Mouse (Mus musculus) subcutaneous adipose tissue, adult 2 months (tissue): ENCODE results near the gene Rbm20. TPM values are rescaled to one million over a fixed set of nuclear protein-coding genes. Genes with fewer than 3 reads are reported as not detected.

Experiments
- polyA plus RNA-seq: library from polyadenylated mRNA; depleted of rRNA; stranded (reverse); fragments of >200 nt; gene quantifications from 2 replicates; pipeline ENCODE4 v1.2.3, GENCODE M21; 2012; ENCODE audit warnings: low replicate concordance; rRNA removed

The Rbm20 gene
- 0.37 and 6.3 TPM in 2 replicates for polyA plus RNA-seq

DNA sequence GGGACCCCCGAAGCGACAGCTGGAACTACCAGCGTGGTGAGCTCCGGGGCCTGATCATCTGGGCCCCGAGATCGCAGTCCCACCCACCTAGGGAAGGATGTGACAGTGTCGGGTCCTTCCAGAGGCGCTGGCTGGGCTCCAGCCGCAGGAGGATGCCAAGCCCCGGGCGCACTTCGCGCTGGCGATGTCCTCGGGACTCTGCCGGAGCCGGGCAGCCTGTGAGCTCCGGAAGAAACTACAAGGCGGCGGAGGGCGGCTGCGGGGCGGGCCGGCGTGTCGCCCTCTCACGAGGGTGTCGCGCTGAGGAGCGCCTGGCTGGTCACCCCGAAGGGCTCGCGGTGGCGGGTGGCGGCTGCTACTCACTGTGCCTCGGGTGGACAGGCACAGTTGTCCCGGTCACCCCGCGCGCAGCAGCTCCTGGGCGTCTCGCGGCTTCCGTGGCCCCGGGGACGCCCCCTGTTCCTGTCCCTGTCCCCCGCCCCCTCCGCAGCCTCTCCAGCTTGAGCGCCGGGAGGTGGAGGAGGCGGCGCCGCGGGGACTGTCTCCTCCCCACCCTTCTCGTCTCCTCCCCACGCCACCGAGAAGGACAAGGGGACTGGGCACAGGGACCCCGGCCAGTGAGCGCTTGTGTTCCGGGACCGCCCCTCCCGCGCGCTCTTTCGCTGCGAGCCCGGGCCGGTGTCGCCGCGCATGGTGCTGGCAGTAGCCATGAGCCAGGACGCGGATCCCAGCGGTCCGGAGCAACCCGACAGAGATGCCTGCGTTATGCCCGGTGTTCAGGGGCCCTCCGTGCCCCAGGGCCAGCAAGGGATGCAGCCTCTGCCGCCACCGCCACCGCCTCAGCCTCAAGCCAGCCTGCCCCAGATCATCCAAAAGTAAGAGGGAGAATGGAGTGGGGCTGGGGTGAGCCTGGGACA, at the start of gene Rbm20:
Gene Rbm20, plus strand, starts transcription at position 589 of the 917 bp plus-strand sequence.

DNA sequence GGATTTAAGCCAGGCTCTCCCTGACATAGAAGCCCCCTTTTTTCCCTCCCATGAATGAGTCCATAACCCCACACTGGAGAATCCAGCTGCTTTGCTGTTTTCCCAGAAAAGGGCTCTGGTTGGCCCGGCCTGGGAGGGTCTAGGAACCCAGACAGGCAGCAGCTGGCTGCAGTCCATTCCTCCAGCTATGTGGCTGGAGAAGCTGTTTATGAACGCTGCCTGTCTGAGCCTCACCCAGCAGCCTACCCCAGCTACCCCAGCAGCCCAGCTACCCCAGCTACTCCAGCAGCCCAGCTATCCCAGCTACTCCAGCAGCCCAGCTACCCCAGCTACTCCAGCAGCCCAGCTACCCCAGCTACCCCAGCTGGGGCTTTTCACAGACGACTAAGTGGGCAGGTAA, 215.0 kb downstream of the Rbm20 start, which contains the start of gene Pdcd4:
Gene Pdcd4, plus strand, starts transcription at position 171 of the 400 bp plus-strand sequence.

Other genes starting within 250 kb of the Rbm20 start
- gene Dusp5, start 148.2 kb upstream of the Rbm20 start, polyA plus RNA-seq = 2.3 and 4.3 TPM in 2 replicates
- 127 and 165 TPM in 2 replicates for gene Nutf2-ps1, start 88.2 kb upstream of the Rbm20 start, polyA plus RNA-seq
- 3.5 and 7.3 TPM in 2 replicates for gene Smc3, start 76.9 kb upstream of the Rbm20 start, polyA plus RNA-seq
- gene Pdcd4, start 214.9 kb downstream of the Rbm20 start, polyA plus RNA-seq = 13.5 and 24.3 TPM in 2 replicates